Mouse (Mus musculus): ENCODE data around the gene Numbl.

The Numbl gene

GRCm38 (mm10) chr7:27255721-27256120 is 2.5 kb upstream of the Numbl start:
- DNase-seq (ENCODE audit: low read depth) = no peak

- DNase-seq (ENCODE audit: low read depth) = no peak
These were observed 984 bp upstream of the Numbl start for GRCm38 (mm10) chr7:27257046-27257851.

- no peak for DNase-seq (ENCODE audit: low read depth)
These were observed 405 bp upstream of the Numbl start for GRCm38 (mm10) chr7:27257852-27258204.

GRCm38 (mm10) chr7:27259271-27259721 is 1.1 kb downstream of the Numbl start:
- no peak for DNase-seq (ENCODE audit: low read depth)

- no peak for DNase-seq (ENCODE audit: low read depth)
These were observed 1.5 kb downstream of the Numbl start for GRCm38 (mm10) chr7:27259771-27260170.

- no peak for DNase-seq (ENCODE audit: low read depth)
These were observed 2.6 kb downstream of the Numbl start for GRCm38 (mm10) chr7:27260856-27261255.

- no peak for DNase-seq (ENCODE audit: low read depth)
These were observed 3.7 kb downstream of the Numbl start for GRCm38 (mm10) chr7:27261888-27262287.

- no peak for DNase-seq (ENCODE audit: low read depth)
These were observed 6.5 kb downstream of the Numbl start for GRCm38 (mm10) chr7:27264761-27265160.

- DNase-seq (ENCODE audit: low read depth) = no peak
These were observed 8.4 kb downstream of the Numbl start for GRCm38 (mm10) chr7:27266515-27267128.

GRCm38 (mm10) chr7:27271423-27271822 is 13.2 kb downstream of the Numbl start:
- no peak for DNase-seq (ENCODE audit: low read depth)

- peak; percentile 51 for DNase-seq (ENCODE audit: low read depth)
These were observed 15.6 kb downstream of the Numbl start for GRCm38 (mm10) chr7:27273739-27274351.

GRCm38 (mm10) chr7:27274916-27275315 is 16.7 kb downstream of the Numbl start:
- no peak for DNase-seq (ENCODE audit: low read depth)

GRCm38 (mm10) chr7:27276021-27276420 is 17.8 kb downstream of the Numbl start:
- peak; percentile 29 for DNase-seq (ENCODE audit: low read depth)

- no peak for DNase-seq (ENCODE audit: low read depth)
These were observed 19.0 kb downstream of the Numbl start for GRCm38 (mm10) chr7:27277191-27277590.

GRCm38 (mm10) chr7:27281717-27282116 is 23.5 kb downstream of the Numbl start:
- no peak for DNase-seq (ENCODE audit: low read depth)

GRCm38 (mm10) chr7:27282225-27282624 is 24.0 kb downstream of the Numbl start:
- DNase-seq (ENCODE audit: low read depth) = no peak

- DNase-seq (ENCODE audit: low read depth) = no peak
These were observed 26.8 kb downstream of the Numbl start for GRCm38 (mm10) chr7:27284865-27285697.

GRCm38 (mm10) chr7:27285698-27286066 is 27.4 kb downstream of the Numbl start:
- DNase-seq (ENCODE audit: low read depth) = peak; percentile 41

- DNase-seq (ENCODE audit: low read depth) = no peak
These were observed 30.5 kb downstream of the Numbl start for GRCm38 (mm10) chr7:27288732-27289131.

- no peak for DNase-seq (ENCODE audit: low read depth)
These were observed 32.3 kb downstream of the Numbl start for GRCm38 (mm10) chr7:27290555-27290954.

- no peak for DNase-seq (ENCODE audit: low read depth)
These were observed 33.7 kb downstream of the Numbl start for GRCm38 (mm10) chr7:27291795-27292466.

- DNase-seq (ENCODE audit: low read depth) = no peak
These were observed 37.7 kb downstream of the Numbl start for GRCm38 (mm10) chr7:27295956-27296355.
